Mouse (Mus musculus): ENCODE measurements around the gene Trex1.

Trex1 gene

GRCm38 (mm10) chr9:109051651-109052489 lies 7.7 kb downstream of the Trex1 start:
- DNase-seq (ENCODE audit: low spot score) = no peak

DNA sequence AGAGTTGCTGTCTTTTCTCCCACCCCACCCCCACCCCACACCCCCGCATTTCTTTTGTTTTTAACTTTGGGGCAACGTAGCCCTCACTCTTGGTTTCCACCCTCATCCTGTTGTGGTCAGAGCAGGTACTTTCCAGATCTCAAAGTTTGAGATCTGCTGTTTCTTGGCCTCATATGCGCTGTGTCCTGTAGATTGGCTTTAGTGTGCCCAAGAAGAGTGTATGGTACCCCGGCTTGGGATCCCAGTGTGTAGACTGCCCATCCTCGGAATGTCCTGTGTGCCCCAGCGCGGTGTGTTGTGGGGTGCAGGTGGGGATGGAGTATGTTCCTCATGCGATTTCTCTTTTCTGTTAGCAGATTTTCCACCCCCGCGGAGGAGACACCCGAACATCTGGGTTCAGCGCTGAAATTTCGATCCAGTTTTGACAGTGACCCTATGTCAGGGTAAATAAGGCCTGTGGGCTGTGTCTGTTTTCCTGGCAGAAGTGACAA lies 8.5 kb downstream of the Trex1 start:
- DNase-seq (ENCODE audit: low spot score) = no peak

GRCm38 (mm10) chr9:109050674-109050997 lies 8.9 kb downstream of the Trex1 start:
- no peak for DNase-seq (ENCODE audit: low spot score)

- peak; percentile 55 for DNase-seq (ENCODE audit: low spot score)
These were observed 9.4 kb downstream of the Trex1 start for GRCm38 (mm10) chr9:109049996-109050673.

DNA sequence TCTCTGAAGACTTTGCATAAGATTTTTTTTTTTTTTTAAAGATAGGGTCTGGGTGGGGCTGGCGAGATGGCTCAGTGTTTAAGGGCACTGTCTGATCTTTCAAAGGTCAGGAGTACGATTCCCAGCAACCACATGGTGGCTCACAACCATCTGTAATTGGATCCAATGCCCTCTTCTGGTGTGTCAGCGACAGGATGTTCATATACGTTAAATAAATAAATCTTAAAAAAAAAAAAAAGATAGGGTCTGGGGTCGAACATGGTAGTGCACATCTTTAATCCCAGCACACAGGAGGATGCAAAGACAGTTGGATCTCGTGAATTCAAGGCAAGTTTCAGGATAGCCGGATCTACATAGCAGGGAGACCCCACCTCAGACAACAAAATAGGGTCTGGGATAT lies 10.2 kb downstream of the Trex1 start:
- DNase-seq (ENCODE audit: low spot score) = no peak

DNA sequence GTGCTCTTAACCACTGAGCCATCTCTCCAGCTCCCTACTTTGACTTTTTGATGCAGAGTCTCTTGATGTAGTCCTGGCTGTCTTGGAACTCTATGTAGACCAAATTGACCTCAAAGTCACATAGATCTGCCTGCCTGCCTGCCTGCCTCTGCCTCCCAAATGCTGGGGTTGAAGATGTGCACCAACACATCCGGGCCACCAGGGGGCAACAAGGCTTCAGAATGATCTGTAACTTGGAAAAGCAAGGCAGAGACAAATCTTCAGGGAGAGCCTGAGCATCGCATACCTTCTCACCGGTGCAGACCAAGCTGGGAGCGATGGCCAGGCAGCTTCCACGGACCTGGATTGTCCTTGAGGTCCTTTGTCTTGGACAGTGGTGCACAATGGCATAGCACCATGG lies 13.2 kb downstream of the Trex1 start:
- DNase-seq (ENCODE audit: low spot score) = peak; percentile 61

GRCm38 (mm10) chr9:109041351-109041750 lies 18.2 kb downstream of the Trex1 start:
- no peak for DNase-seq (ENCODE audit: low spot score)

DNA sequence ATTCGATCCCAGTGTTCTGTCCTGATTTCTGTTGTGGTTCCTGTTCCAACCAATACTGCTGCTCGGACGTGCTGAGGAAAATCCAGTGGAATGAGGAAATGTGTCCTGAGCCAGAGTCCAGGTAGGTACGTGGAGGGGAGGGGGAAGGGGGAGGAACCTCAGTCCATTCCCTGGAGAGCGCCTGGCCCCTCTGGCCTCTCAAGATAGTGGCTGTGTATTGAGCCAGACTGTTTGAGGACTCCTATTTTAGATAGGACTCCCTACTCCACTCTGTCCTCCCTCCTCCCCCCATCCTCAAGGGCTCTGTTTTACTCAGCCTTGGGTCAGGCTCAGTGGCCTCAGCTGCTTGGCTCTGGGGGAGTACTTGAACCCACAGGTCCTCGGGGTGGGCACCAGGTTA lies 18.6 kb downstream of the Trex1 start:
- no peak for DNase-seq (ENCODE audit: low spot score)

GRCm38 (mm10) chr9:109040216-109040615 lies 19.3 kb downstream of the Trex1 start:
- DNase-seq (ENCODE audit: low spot score) = no peak

GRCm38 (mm10) chr9:109039681-109040080 lies 19.9 kb downstream of the Trex1 start:
- DNase-seq (ENCODE audit: low spot score) = peak; percentile 33

DNA sequence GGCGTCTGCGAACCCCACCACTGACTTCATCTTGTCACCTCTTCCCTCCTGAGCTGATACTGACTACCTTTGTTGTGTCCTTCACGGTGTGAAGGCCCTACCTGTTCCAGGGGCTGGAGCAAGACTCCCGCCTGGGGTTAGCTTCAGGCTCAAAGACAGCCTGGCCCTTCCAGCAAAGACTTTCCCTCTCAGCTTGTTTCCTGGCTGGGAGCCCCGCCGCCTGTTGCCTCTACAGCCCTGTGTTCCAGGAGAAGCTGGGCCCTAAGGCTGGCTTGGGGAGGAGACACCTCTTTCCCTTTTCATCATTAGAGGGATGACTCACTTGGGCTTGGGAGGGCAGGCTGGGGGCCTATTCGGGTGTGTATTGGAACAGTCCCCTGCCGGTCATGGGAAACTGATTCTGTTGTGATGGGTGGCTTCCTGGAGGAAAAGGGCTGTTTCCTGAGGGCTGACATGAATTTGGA lies 20.6 kb downstream of the Trex1 start:
- peak; percentile 60 for DNase-seq (ENCODE audit: low spot score)

DNA sequence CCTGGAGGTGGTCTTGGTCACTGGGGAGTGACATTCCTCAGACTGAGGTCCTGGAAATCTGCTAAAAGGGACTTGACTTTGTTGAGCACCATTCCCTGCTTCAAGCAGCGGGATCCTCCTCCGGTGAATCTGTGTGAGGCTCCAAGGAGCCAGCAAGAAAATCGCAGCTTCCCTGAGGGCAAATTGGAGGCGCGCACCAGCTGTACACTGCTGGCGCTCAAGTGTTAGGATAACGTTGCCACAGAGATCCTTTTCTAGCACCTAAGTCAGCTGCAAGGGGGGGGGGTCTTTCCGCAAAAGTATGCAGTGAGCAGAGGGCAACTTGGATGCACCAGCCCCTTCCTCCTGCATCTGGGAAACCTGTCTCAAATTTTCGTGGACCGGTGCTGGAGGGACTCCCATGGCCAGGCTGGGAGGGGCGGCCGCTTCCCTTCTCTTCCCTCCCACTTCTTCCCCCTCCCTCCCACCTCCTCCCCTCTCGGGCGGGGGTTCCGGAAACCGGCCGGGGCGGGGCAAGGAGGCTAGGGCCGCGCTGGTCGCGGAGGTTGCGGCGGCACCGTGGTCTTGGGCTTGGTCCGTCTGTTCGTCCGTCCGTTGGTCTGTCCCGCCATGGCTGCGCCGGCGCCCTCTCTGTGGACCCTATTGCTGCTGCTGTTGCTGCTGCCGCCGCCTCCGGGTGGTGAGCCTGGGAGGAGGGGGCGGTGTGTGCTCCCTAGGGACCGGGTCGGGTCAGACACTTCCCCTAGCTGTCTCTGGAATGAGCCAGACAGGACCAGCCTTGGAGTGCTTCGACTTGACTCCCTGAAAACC lies 21.2 kb downstream of the Trex1 start, which contains the start of gene Shisa5:
TSS of gene Shisa5 (plus strand) at position 480 of the 810 bp plus-strand sequence.
- DNase-seq (ENCODE audit: low spot score) = peak; percentile 76

DNA sequence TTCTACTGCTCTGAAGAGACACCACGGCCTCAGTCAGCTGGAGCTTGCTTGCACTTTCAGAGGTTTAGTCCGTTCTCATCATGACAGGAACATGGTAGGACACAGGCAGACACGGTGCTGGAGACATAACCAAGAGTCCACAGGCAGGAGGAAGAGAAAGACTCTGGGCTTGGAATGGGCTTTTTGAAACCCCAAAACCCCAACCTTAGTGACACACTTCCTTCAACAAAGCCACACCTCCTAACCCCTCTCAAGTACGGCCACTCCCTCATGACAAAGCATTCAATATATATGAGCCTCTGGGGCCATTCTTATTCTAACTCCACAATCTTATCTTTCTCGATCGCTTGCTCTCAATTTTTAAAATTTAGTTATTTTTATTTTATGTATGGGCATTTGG lies 27.1 kb downstream of the Trex1 start:
- no peak for DNase-seq (ENCODE audit: low spot score)

DNA sequence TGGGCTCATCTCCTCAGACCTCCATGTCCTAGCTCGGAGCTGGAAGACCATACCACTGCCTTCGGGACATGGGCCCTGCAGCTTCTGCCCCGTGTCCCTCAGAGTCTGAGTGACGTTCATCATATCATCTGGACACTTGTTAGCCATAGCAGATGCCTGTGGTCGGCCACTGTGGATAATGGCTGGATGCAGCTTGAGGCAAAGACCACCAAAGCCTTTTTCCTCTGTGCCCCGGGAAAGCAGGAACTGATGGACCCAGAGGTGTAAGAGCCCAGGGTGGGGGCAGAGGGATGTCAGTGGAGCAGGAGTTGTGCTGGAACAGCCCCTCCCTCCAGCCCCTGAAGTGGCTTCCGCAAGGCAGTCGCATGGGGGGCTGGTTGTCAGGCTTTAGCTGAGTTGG lies 27.8 kb downstream of the Trex1 start:
- DNase-seq (ENCODE audit: low spot score) = no peak

- no peak for DNase-seq (ENCODE audit: low spot score)
These were observed 28.5 kb downstream of the Trex1 start for GRCm38 (mm10) chr9:109031001-109031400.

GRCm38 (mm10) chr9:109030312-109030711 lies 29.2 kb downstream of the Trex1 start:
- no peak for DNase-seq (ENCODE audit: low spot score)

DNA sequence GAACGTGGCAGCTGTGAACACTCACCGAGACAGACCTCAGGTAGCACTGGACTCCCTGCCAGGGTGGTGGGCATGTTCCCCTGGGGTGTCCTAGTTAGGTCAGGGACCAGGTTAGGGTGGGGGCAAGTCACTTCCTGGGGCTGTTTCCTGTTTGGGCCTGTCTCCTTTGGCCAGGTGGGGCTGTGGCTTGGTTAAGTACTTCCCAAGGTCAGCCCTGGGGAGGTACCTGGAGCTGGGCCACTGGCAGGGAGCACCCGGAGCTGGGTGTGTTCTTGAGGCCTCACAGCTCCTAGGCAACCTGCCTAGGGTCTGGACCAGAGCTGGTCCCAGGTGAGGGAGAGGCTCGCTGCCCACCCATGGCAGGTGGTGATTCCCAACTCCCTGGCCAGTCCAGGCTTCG lies 30.6 kb downstream of the Trex1 start:
- no peak for DNase-seq (ENCODE audit: low spot score)

- DNase-seq (ENCODE audit: low spot score) = no peak
These were observed 31.1 kb downstream of the Trex1 start for GRCm38 (mm10) chr9:109028421-109028820.

DNA sequence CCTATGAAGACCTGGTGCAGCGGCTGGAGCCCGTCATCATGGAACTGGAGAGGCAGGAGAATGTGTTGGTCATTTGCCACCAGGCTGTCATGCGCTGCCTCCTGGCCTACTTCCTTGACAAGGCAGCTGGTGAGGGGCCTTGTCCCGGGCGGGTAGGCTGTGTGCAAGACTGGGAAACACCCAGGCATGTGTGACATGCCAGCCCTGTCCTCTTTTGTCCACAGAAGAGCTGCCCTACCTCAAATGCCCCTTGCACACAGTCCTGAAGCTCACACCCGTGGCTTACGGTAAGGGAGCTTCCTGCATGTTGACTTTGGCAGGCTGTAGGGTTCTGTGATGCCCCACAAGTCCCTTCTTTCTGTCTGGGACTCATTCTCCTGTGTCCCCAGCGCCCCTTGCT lies 32.0 kb downstream of the Trex1 start:
- peak; percentile 86 for DNase-seq (ENCODE audit: low spot score)

- DNase-seq (ENCODE audit: low spot score) = peak; percentile 93
These were observed 36.5 kb downstream of the Trex1 start for GRCm38 (mm10) chr9:109022866-109023685.

DNA sequence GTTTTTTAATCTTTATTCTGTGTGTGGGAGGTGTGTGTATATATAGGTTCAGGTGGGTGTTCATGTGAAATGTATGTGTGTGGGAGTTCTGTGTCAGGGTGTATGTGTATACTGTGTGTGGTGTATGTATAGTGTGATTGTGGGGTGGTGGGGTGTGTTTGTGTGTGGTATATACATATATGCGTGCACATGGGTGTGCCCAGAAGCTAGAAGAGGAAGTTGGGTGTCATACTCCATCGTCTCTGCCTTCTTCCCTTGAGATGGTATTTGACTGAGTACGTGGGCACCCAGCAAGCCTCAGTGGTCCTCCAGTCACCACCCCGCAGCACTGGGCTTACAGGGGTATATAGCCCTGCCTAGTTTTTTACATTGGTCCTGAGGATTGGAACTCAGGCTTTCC lies 38.1 kb downstream of the Trex1 start:
- DNase-seq (ENCODE audit: low spot score) = no peak

All from adipocyte (in vitro differentiated cells).